Mouse (Mus musculus): ENCODE measurements at regions not wholly inside any gene's neighbourhood (a gene's known extent, or its start where the extent isn't known, plus 50 kb on each side); places are given as distances from the start of the nearest gene placed in this dataset.

DNA sequence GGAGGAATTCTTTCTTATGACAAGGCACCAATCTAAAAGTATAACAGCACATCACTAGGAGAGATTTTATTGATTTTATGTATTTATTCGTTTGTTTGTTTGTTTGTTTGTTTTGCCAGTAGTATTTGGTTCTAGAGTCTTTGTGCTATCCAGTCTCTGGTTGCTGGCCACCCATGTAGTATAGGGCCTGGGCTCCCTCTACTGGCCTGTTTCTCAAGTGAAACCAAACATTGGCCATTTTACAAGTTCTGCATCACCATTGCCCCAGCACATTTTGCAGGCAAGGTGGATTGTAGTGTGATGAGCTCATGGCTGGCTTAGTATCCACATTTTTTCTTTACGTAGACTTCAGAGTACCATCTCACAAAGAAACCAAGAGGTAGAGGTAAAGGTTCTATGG, 376.9 kb upstream of the Luzp2 start:
- in situ Hi-C loops (cut with MboI; ENCODE audit: low sequenced_read_pairs in 2 of 2, unreplicated experiment in 2 of 2) = no loop called here
- H3K9me3 ChIP-seq (ENCODE audit: control insufficient read depth, insufficient read depth, low read depth, low read length) = no peaks in the 10 kb centered on the region
- H3K36me3 ChIP-seq (ENCODE audit: control insufficient read depth, insufficient read depth, low read length, poor library complexity, severe bottlenecking) = no peaks in the 10 kb centered on the region
- TF ChIP-seq ZC3H11A (IDR thresholded peaks at IDR 0.05; ENCODE audit: borderline replicate concordance, low read depth, low read length) = peak; percentile 27; the same call in 1 of the 2 replicates
- TF ChIP-seq HCFC1 (IDR thresholded peaks at IDR 0.05; ENCODE audit: borderline replicate concordance, insufficient read depth, low read length) = no peak
- no peaks in the 10 kb centered on the region for H3K4me1 ChIP-seq (ENCODE audit: control insufficient read depth in 2 of 2, insufficient read depth in 2 of 2, low read length in 2 of 2, poor library complexity in 1 of 2)
- no peak overlapping the region for H3K9ac ChIP-seq (ENCODE audit: insufficient read depth, low read depth, low read length, poor library complexity, severe bottlenecking)
- H3K27ac ChIP-seq (ENCODE audit: insufficient read depth, low read depth, low read length, poor library complexity, severe bottlenecking) = no peak overlapping the region
- peak; percentile 19 for DNase-seq (ENCODE audit: low read depth, low spot score)
- no peak overlapping the region for H3K4me3 ChIP-seq (ENCODE audit: insufficient read depth in 1 of 2, low read depth in 1 of 2, low read length in 2 of 2, poor library complexity in 1 of 2, severe bottlenecking in 1 of 2)

DNA sequence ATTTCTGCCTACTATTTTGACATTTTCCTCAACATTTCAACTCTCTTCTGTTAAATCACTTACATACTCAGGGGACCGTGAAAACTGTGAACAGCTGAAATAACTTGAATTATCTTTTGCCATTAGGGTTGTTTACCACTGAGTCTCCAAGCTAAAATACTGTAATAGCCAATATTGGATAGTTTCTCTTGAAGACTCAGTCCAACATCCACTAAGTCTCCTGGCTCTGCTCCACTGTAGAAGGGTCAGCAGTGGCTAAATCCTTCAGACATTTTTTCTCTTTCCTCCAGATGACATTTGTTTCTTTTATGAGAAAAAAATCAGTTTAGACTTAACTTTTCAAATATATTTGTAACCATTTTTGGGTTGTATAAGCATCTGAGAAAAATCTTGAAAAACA, 344.0 kb upstream of the Luzp2 start:
- in situ Hi-C loops (cut with MboI; ENCODE audit: low sequenced_read_pairs in 2 of 2, unreplicated experiment in 2 of 2) = no loop called here
- no peaks in the 10 kb centered on the region for H3K36me3 ChIP-seq (ENCODE audit: control insufficient read depth, insufficient read depth, low read length, poor library complexity, severe bottlenecking)
- TF ChIP-seq MAFK (IDR thresholded peaks at IDR 0.05; ENCODE audit: insufficient read depth, low read depth, low read length) (no peak), HCFC1 (IDR thresholded peaks at IDR 0.05; ENCODE audit: borderline replicate concordance, insufficient read depth, low read length) (no peak), ZNF384 (IDR thresholded peaks at IDR 0.05; ENCODE audit: low read depth, low read length) (no peak), ZC3H11A (IDR thresholded peaks at IDR 0.05; ENCODE audit: borderline replicate concordance, low read depth, low read length) (no peak), CHD2 (IDR thresholded peaks at IDR 0.05; ENCODE audit: low read depth, low read length) (no peak)
- H3K4me1 ChIP-seq (ENCODE audit: control insufficient read depth in 2 of 2, insufficient read depth in 2 of 2, low read length in 2 of 2, poor library complexity in 1 of 2) = no peaks in the 10 kb centered on the region
- H3K4me3 ChIP-seq (ENCODE audit: insufficient read depth in 1 of 2, low read depth in 1 of 2, low read length in 2 of 2, poor library complexity in 1 of 2, severe bottlenecking in 1 of 2) = no peak overlapping the region
- H3K9ac ChIP-seq (ENCODE audit: insufficient read depth, low read depth, low read length, poor library complexity, severe bottlenecking) = no peak overlapping the region
- no peaks in the 10 kb centered on the region for H3K9me3 ChIP-seq (ENCODE audit: control insufficient read depth, insufficient read depth, low read depth, low read length)
- H3K27ac ChIP-seq (ENCODE audit: insufficient read depth, low read depth, low read length, poor library complexity, severe bottlenecking) = no peak overlapping the region
- DNase-seq (ENCODE audit: low read depth, low spot score) = no peak

DNA sequence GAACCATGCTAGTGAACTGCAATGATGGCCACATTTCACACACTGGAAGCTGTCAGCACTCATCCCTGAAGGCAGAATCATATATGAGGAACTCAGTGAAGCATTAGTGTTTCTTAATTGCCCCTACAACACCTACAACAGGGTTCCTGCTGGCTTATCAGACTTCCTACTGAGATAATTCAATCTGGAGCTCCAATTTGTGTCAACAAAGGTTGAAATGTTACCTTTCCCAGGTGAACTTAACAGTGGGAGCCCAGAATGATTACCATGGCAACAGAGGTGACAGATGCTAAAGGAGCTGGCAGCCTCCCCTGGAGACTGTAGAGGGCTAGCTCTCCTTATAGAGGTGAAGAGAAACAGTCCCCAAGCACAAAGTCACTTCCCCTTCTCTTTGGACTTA, 330.1 kb upstream of the Luzp2 start:
- Histone ChIP-seq H3K9ac (ENCODE audit: insufficient read depth, low read depth, low read length, poor library complexity, severe bottlenecking) (no peak overlapping the region), H3K36me3 (ENCODE audit: control insufficient read depth, insufficient read depth, low read length, poor library complexity, severe bottlenecking) (no peaks in the 10 kb centered on the region), H3K4me3 (ENCODE audit: insufficient read depth in 1 of 2, low read depth in 1 of 2, low read length in 2 of 2, poor library complexity in 1 of 2, severe bottlenecking in 1 of 2) (no peak overlapping the region), H3K4me1 (ENCODE audit: control insufficient read depth in 2 of 2, insufficient read depth in 2 of 2, low read length in 2 of 2, poor library complexity in 1 of 2) (no peaks in the 10 kb centered on the region), H3K9me3 (ENCODE audit: control insufficient read depth, insufficient read depth, low read depth, low read length) (no peaks in the 10 kb centered on the region), H3K27ac (ENCODE audit: insufficient read depth, low read depth, low read length, poor library complexity, severe bottlenecking) (no peak overlapping the region)
- TF ChIP-seq MAFK (IDR thresholded peaks at IDR 0.05; ENCODE audit: insufficient read depth, low read depth, low read length) = no peak
- no peak for TF ChIP-seq ZC3H11A (IDR thresholded peaks at IDR 0.05; ENCODE audit: borderline replicate concordance, low read depth, low read length)
- TF ChIP-seq HCFC1 (IDR thresholded peaks at IDR 0.05; ENCODE audit: borderline replicate concordance, insufficient read depth, low read length) = no peak
- no peak for TF ChIP-seq CHD2 (IDR thresholded peaks at IDR 0.05; ENCODE audit: low read depth, low read length)
- no peak for TF ChIP-seq ZNF384 (IDR thresholded peaks at IDR 0.05; ENCODE audit: low read depth, low read length)
- no peak for DNase-seq (ENCODE audit: low read depth, low spot score)
- in situ Hi-C loops (cut with MboI; ENCODE audit: low sequenced_read_pairs in 2 of 2, unreplicated experiment in 2 of 2) = no loop called here

DNA sequence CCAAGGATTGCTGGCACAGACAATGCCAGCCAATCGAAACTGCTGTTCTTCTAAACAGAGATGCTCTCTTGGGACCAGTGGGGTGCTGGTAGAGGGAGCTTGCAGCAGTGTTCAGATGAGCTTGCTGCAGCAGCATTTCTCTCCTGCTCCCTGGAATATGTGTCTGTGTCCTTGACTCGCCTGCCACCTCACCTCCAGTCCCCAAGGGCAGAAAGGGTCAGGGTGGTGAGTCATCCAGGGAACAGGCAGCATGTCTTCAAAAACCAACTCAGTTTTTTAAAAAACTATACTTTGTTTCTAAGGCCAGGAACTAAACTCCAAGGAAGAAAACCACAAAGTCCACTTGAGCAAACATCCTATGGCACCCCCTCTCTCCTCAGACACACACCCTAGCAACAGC, 328.3 kb upstream of the Luzp2 start:
- no peak overlapping the region for H3K9ac ChIP-seq (ENCODE audit: insufficient read depth, low read depth, low read length, poor library complexity, severe bottlenecking)
- no peaks in the 10 kb centered on the region for H3K9me3 ChIP-seq (ENCODE audit: control insufficient read depth, insufficient read depth, low read depth, low read length)
- in situ Hi-C loops (cut with MboI; ENCODE audit: low sequenced_read_pairs in 2 of 2, unreplicated experiment in 2 of 2) = no loop called here
- TF ChIP-seq MAFK (IDR thresholded peaks at IDR 0.05; ENCODE audit: insufficient read depth, low read depth, low read length) = no peak
- TF ChIP-seq ZC3H11A (IDR thresholded peaks at IDR 0.05; ENCODE audit: borderline replicate concordance, low read depth, low read length) = no peak
- no peak for TF ChIP-seq HCFC1 (IDR thresholded peaks at IDR 0.05; ENCODE audit: borderline replicate concordance, insufficient read depth, low read length)
- no peak for TF ChIP-seq ZNF384 (IDR thresholded peaks at IDR 0.05; ENCODE audit: low read depth, low read length)
- TF ChIP-seq CHD2 (IDR thresholded peaks at IDR 0.05; ENCODE audit: low read depth, low read length) = no peak
- no peak overlapping the region for H3K4me3 ChIP-seq (ENCODE audit: insufficient read depth in 1 of 2, low read depth in 1 of 2, low read length in 2 of 2, poor library complexity in 1 of 2, severe bottlenecking in 1 of 2)
- no peak overlapping the region for H3K27ac ChIP-seq (ENCODE audit: insufficient read depth, low read depth, low read length, poor library complexity, severe bottlenecking)
- no peak for DNase-seq (ENCODE audit: low read depth, low spot score)
- no peaks in the 10 kb centered on the region for H3K36me3 ChIP-seq (ENCODE audit: control insufficient read depth, insufficient read depth, low read length, poor library complexity, severe bottlenecking)
- H3K4me1 ChIP-seq (ENCODE audit: control insufficient read depth in 2 of 2, insufficient read depth in 2 of 2, low read length in 2 of 2, poor library complexity in 1 of 2) = no peaks in the 10 kb centered on the region

DNA sequence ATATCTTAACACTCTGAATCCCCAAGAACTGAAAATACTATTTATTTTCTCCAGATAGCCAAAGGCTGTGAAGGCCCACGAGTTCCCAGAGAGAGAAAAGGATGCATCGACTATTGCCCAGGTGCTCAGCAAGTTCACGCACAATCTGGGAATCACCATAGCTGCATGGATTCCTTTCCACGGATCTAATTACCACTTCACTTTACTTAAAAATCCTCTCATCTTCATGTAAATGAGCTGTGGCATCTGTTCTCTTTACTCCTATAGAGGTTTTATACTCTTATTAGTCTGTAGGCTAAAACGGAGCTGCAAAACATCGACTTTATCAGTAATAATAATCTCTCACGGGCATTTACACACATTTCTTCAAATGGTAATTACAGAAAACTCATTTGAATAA, 299.6 kb upstream of the Luzp2 start:
- H3K36me3 ChIP-seq (ENCODE audit: control insufficient read depth, insufficient read depth, low read length, poor library complexity, severe bottlenecking) = no peaks in the 10 kb centered on the region
- H3K4me1 ChIP-seq (ENCODE audit: control insufficient read depth in 2 of 2, insufficient read depth in 2 of 2, low read length in 2 of 2, poor library complexity in 1 of 2) = no peaks in the 10 kb centered on the region
- TF ChIP-seq MAFK (IDR thresholded peaks at IDR 0.05; ENCODE audit: insufficient read depth, low read depth, low read length) (no peak), ZC3H11A (IDR thresholded peaks at IDR 0.05; ENCODE audit: borderline replicate concordance, low read depth, low read length) (no peak), CHD2 (IDR thresholded peaks at IDR 0.05; ENCODE audit: low read depth, low read length) (no peak)

More for the DNA sequence above, 299.6 kb upstream of the Luzp2 start:
- no peaks in the 10 kb centered on the region for H3K9me3 ChIP-seq (ENCODE audit: control insufficient read depth, insufficient read depth, low read depth, low read length)
- in situ Hi-C loops (cut with MboI; ENCODE audit: low sequenced_read_pairs in 2 of 2, unreplicated experiment in 2 of 2) = no loop called here
- no peak for DNase-seq (ENCODE audit: low read depth, low spot score)
- H3K9ac ChIP-seq (ENCODE audit: insufficient read depth, low read depth, low read length, poor library complexity, severe bottlenecking) = no peak overlapping the region
- H3K4me3 ChIP-seq (ENCODE audit: insufficient read depth in 1 of 2, low read depth in 1 of 2, low read length in 2 of 2, poor library complexity in 1 of 2, severe bottlenecking in 1 of 2) = no peak overlapping the region
- no peak overlapping the region for H3K27ac ChIP-seq (ENCODE audit: insufficient read depth, low read depth, low read length, poor library complexity, severe bottlenecking)

All from ES-E14 (cell line).